Mouse (Mus musculus): ENCODE results near the gene Gm3633. TPM values are rescaled to one million over a fixed set of nuclear protein-coding genes. Genes with fewer than 3 reads are reported as not detected.
"Not testable (repeated sequence)": the region's sequence is repeated elsewhere in the genome, so short reads cannot be mapped to it uniquely, and the experiment has no call there.

The Gm3633 gene
- not detected for total RNA-seq (2021)
- long read RNA-seq, experiment 1, result 0 reads
- long read RNA-seq, experiment 2, result 0 reads

GRCm38 (mm10) chr14:42641817-42642216, at the start of gene Gm3633:
Gm3633 (minus strand) TSS chr14:42641917.
- not testable (repeated sequence) for DNase-seq (ENCODE audit: low spot score in 2 of 2); H3K27ac ChIP-seq

DNA sequence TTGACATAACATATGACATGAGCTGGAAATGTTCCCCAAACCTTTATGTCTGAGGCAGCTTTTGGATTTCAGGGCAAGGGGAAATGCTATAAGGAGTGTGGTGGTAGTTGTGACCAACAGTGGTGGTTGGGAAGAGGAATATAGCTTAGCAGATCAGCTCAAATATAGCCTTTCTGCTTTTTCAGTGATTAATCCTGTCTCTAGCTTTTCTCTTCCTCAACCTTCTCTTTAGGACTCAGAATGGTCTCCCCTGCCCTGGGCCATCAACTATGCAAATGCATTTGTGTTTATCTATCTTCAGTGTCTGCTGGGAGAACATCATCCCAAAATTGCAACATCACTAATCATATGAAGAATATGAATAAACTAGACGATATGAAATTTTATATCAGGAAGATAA, 13.9 kb upstream of the Gm3633 start, which contains the start of gene Gm10378:
Gene Gm10378 (plus strand): TSS at position 301 of the 400 bp plus-strand sequence.
- DNase-seq (ENCODE audit: low spot score in 2 of 2); H3K27ac ChIP-seq: not testable (repeated sequence)

More at GRCm38 (mm10) chr14:42641817-42642216, at the start of gene Gm3633:
- not testable (repeated sequence) for H3K4me3 ChIP-seq

GRCm38 (mm10) chr14:42599782-42600181, 41.9 kb downstream of the Gm3633 start, which contains the start of gene Gm17124:
Gm17124 (minus strand) TSS chr14:42599882.
- not testable (repeated sequence) for H3K27ac ChIP-seq; H3K4me3 ChIP-seq; DNase-seq (ENCODE audit: low spot score in 2 of 2)

More for the DNA sequence above, 13.9 kb upstream of the Gm3633 start, which contains the start of gene Gm10378:
- H3K4me3 ChIP-seq, result not testable (repeated sequence)

Small RNAs within 50 kb of the gene (microRNA-seq; reads per million reads assigned to microRNA genes)
- gene Gm23620 (0 reads per million in 2 experiments), gene Gm25228 (0 reads per million in 2 experiments)

Other genes starting within 250 kb of the Gm3633 start
- not detected for gene Gm8005, start 202.2 kb downstream of the Gm3633 start, total RNA-seq (2021)
- not detected for gene Gm8011, start 178.0 kb downstream of the Gm3633 start, total RNA-seq (2021)
- not detected for gene Gm8020, start 139.6 kb downstream of the Gm3633 start, total RNA-seq (2021)
- gene Gm8024, start 117.6 kb downstream of the Gm3633 start, total RNA-seq (2021), result not detected
- not detected for gene Gm17124, start 42.0 kb downstream of the Gm3633 start, total RNA-seq (2021)
- gene Gm10378, start 14.0 kb upstream of the Gm3633 start, total RNA-seq (2021), result not detected
- not detected for gene Gm3015, start 126.9 kb upstream of the Gm3633 start, total RNA-seq (2021)
- not detected for gene Gm10377, start 156.1 kb upstream of the Gm3633 start, total RNA-seq (2021)
- not detected for gene Gm21977, start 211.6 kb upstream of the Gm3633 start, total RNA-seq (2021)

Data from layer of hippocampus, adult 2 months (tissue).